Mouse (Mus musculus) forebrain, postnatal 0 days (tissue): ENCODE measurements at regions not wholly inside any gene's neighbourhood (a gene's known extent, or its start where the extent isn't known, plus 50 kb on each side); places are given as distances from the start of the nearest gene placed in this dataset.

Experiments used
- ATAC-seq: fragments of 200-750 bp; cut with Nextera tagmentation; 2 replicates; pipeline ENCODE4 v1.8.0; 2017; ENCODE audit warnings: mild to moderate bottlenecking, moderate library complexity
- DNase-seq: peaks from one replicate; pipeline ENCODE4 v3.0.0-alpha.2; 2015
- H3K27ac ChIP-seq: fragments of 300-500 bp; sonication (generic); 2 replicates; pipeline ENCODE4 v1.5.1; 2014; ENCODE audit warnings: low read depth, mild to moderate bottlenecking, antibody characterized with exemption, low read length, moderate library complexity, mixed read lengths
- H3K27me3 ChIP-seq: fragments of 300-500 bp; sonication (generic); 2 replicates; pipeline ENCODE4 v1.6.1; 2014; ENCODE audit warnings: mild to moderate bottlenecking, low read length, mixed read lengths; ENCODE audit not compliant: insufficient read depth
- H3K36me3 ChIP-seq: fragments of 300-500 bp; sonication (generic); 2 replicates; pipeline ENCODE4 v1.6.1; 2014; ENCODE audit warnings: mild to moderate bottlenecking, moderate library complexity; ENCODE audit not compliant: insufficient read depth
- H3K4me1 ChIP-seq: fragments of 300-500 bp; sonication (generic); 2 replicates; pipeline ENCODE4 v1.6.1; 2014; ENCODE audit warnings: antibody characterized with exemption; ENCODE audit not compliant: insufficient read depth
- H3K4me2 ChIP-seq: fragments of 300-500 bp; sonication (generic); 2 replicates; pipeline ENCODE4 v1.6.1; 2014; ENCODE audit warnings: low read depth, mild to moderate bottlenecking, moderate library complexity
- H3K4me3 ChIP-seq: fragments of 300-500 bp; sonication (generic); 2 replicates; pipeline ENCODE4 v1.5.1; 2014; ENCODE audit warnings: low read depth, low read length, mixed read lengths
- H3K9ac ChIP-seq: fragments of 300-500 bp; sonication (generic); 2 replicates; pipeline ENCODE4 v1.6.1; 2014; ENCODE audit warnings: mild to moderate bottlenecking
- H3K9me3 ChIP-seq: fragments of 300-500 bp; sonication (generic); 2 replicates; pipeline ENCODE4 v1.6.1; 2016; ENCODE audit warnings: low read length
- CTCF ChIP-seq: sonication (generic); IDR thresholded peaks from 2 replicates; pipeline ENCODE4 v1.5.1; 2016; ENCODE audit warnings: antibody characterized with exemption, control low read depth, low read depth
- WGBS: fragments of 180-500 bp; shearing (Covaris S2); extraction: QIAGEN DNeasy Blood & Tissue Kit; methylation state at CpG from one replicate; pipeline ENCODE4 v1.1.7; 2014; 5-methylcytosine and 5-hydroxymethylcytosine counted together

DNA sequence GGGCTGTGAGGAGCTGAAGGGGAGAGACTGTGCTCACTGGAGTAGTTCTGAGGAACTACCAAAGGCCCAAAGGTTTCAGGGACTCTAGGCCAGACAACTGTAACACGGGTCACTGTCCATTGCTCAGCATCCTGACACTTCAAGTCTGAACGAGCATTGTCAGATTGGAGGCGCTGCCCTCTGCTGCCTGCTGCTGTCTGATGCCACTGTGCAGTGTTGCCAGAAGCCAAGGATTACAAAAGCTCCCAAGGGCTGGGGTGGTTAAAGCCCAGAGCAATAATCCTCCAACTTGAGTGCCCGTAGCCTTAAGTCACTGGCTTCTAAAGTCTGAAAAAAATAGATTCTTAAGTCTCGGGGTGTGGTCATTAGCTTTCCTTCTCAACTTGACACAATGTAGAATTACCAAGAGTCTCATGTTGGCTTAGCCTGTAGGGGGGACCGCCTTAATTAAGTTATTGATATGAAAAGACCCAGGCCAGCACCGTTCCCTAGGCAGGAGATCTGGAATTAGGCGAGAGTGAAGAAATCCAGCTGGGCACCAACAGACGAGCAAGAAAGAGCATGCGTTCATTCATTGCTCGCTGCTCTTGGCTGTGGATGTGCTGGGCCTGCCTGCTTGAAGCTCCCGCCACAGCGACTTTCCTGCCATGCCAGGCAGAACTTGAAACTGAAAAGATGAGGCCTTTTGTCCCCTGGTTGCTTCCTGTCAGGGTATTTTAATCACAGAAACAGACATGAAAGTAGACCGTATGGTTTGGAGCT is 166.2 kb downstream of the Tex36 start:
- no peak; the same call in 1 of the 2 replicates for ATAC-seq
- DNase-seq: no peak
- Histone ChIP-seq H3K4me1 (no peaks in the 10 kb centered on the region), H3K27ac (no peak overlapping the region), H3K4me3 (no peak overlapping the region), H3K4me2 (no peak overlapping the region), H3K9me3 (no peaks in the 10 kb centered on the region), H3K36me3 (no peaks in the 10 kb centered on the region), H3K9ac (no peak overlapping the region), H3K27me3 (no peaks in the 10 kb centered on the region)
- peak; percentile 27; the same call in 1 of the 2 replicates for TF ChIP-seq CTCF
- 50% methylated on average over 14 of the region's 14 CpGs for WGBS

DNA sequence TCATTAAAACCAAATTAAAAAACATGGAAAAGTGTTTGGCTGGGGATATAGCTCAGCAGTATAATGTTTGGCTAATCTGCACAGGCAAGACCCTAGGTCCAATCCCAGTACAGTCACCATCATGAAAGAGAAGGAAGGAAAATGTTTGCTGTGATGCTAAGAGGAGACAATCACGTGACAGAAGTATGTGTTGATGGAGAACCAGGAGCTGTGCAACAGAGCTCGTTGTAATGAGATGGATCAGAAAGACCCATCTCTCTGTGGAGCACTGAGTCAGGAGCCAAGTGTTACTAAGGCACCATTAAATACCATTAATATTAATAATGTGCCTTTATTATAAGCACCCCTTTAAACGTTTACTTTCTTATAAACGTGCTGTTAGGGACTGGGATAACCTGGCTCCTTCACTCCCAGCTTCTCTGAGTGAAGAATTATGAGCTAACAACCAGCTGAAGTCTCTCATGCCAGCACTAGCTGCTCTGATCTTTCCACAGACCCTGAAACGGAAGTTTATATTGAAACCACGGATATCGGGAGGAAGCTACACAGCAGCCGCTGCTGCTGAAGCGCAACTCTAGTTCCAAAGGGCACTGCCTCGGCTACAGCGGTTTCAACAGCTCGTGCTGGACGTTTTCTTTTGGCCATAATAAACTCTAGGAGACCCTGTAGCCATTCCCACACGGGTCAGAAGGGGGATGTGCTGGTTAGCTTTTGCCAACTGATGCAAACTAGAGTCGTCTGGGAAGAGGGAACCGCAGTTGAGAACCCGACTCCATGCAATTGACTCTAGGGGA is 167.7 kb downstream of the Tex36 start:
- ATAC-seq (no peak), DNase-seq (no peak)
- H3K4me3 ChIP-seq: no peak overlapping the region
- no peaks in the 10 kb centered on the region for H3K36me3 ChIP-seq
- H3K4me2 ChIP-seq: no peak overlapping the region
- no peaks in the 10 kb centered on the region for H3K27me3 ChIP-seq
- H3K9me3 ChIP-seq: no peaks in the 10 kb centered on the region
- H3K9ac ChIP-seq: no peak overlapping the region
- no peaks in the 10 kb centered on the region for H3K4me1 ChIP-seq
- no peak overlapping the region for H3K27ac ChIP-seq
- TF ChIP-seq CTCF: no peak
- 82% methylated on average over 17 of the region's 17 CpGs for WGBS

- WGBS: 80% methylated on average over 1 of the region's 1 CpGs
- H3K9ac ChIP-seq: no peak overlapping the region
- H3K4me3 ChIP-seq: no peak overlapping the region
- H3K27ac ChIP-seq: no peak overlapping the region
- no peaks in the 10 kb centered on the region for H3K9me3 ChIP-seq
- no peaks in the 10 kb centered on the region for H3K4me1 ChIP-seq
- ATAC-seq (no peak), DNase-seq (no peak)
- H3K36me3 ChIP-seq: no peaks in the 10 kb centered on the region
- TF ChIP-seq CTCF: no peak
- H3K4me2 ChIP-seq: no peak overlapping the region
- no peaks in the 10 kb centered on the region for H3K27me3 ChIP-seq
These were observed 169.6 kb downstream of the Tex36 start for GRCm38 (mm10) chr7:133432343-133432742.

DNA sequence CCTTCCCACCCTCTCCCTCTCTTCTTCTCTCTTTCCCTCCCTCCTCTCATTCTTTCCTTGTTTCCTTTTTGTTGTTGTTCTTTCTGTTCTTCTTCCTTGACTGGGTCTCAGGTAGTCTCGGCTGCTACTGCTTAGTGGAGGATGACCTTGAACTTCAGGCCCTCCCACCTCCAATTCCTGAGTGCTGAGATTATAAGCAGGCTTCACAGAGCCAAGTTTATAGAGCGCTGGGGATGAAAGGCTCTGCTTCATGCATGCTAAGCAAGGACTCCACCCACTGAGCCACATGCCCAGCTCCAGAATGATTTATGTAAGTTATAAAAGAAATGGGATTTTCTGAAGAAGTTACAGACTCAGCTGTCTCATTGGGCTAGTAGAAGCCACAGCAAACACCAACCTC is 199.9 kb downstream of the Tex36 start:
- no peak overlapping the region for H3K4me3 ChIP-seq
- no peak overlapping the region for H3K4me2 ChIP-seq
- H3K27ac ChIP-seq: no peak overlapping the region
- H3K36me3 ChIP-seq: no peaks in the 10 kb centered on the region
- TF ChIP-seq CTCF: no peak
- ATAC-seq (no peak), DNase-seq (no peak)
- no peak overlapping the region for H3K9ac ChIP-seq
- H3K4me1 ChIP-seq: no peaks in the 10 kb centered on the region
- WGBS: 58% methylated on average over 2 of the region's 2 CpGs
- no peaks in the 10 kb centered on the region for H3K9me3 ChIP-seq
- H3K27me3 ChIP-seq: no peaks in the 10 kb centered on the region

GRCm38 (mm10) chr7:133400691-133401090 is 201.3 kb downstream of the Tex36 start:
- Histone ChIP-seq H3K9ac (no peak overlapping the region), H3K4me2 (no peak overlapping the region), H3K27me3 (no peaks in the 10 kb centered on the region), H3K4me1 (no peaks in the 10 kb centered on the region), H3K27ac (no peak overlapping the region), H3K9me3 (no peaks in the 10 kb centered on the region), H3K36me3 (no peaks in the 10 kb centered on the region), H3K4me3 (no peak overlapping the region)
- TF ChIP-seq CTCF: no peak
- no peak for DNase-seq
- WGBS: 54% methylated on average over 4 of the region's 4 CpGs
- ATAC-seq: no peak

GRCm38 (mm10) chr7:133388716-133389115 is 213.2 kb downstream of the Tex36 start:
- no peak for TF ChIP-seq CTCF
- ATAC-seq (no peak), DNase-seq (no peak)
- Histone ChIP-seq H3K4me1 (no peaks in the 10 kb centered on the region), H3K4me3 (no peak overlapping the region), H3K9ac (no peak overlapping the region), H3K27ac (no peak overlapping the region), H3K36me3 (no peaks in the 10 kb centered on the region), H3K4me2 (no peak overlapping the region), H3K9me3 (no peaks in the 10 kb centered on the region), H3K27me3 (no peaks in the 10 kb centered on the region)
- WGBS: 91% methylated on average over 6 of the region's 6 CpGs

DNA sequence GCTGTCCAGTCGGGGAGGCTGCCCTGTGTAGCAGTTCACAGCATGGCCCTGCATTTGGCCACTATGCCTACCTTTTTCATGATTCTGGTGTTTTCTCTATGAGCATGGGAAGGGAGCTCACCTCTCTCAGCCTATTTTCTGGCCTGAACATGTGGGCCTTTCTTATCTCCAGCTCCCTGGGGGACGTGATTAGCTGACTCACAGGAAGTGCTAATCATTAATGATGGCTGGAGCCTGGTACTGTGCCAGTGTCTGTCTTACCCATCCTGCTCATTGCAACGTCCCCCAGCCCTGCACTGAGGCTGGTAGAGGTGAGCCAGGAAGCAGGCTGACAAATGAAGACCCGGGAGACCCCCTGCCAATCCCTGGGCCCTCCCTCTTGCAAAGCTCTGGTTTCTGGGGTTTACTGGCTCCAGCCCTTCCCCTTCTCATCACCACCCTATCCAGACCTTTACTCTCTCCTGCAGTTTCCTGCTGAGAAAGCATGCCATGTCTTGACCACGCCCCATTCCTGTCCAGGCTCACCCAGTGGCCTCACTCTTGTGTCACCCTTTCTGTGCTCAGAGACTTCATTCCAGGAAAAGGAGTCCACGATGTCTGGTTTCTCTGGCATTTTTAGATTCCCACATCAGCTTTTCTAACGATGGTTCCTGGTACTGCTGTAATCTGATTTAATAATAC is 219.8 kb downstream of the Tex36 start:
- H3K36me3 ChIP-seq: no peaks in the 10 kb centered on the region
- H3K27me3 ChIP-seq: no peaks in the 10 kb centered on the region
- ATAC-seq: no peak
- no peaks in the 10 kb centered on the region for H3K9me3 ChIP-seq
- no peak overlapping the region for H3K4me2 ChIP-seq
- H3K27ac ChIP-seq: no peak overlapping the region
- H3K4me1 ChIP-seq: no peaks in the 10 kb centered on the region
- 66% methylated on average over 7 of the region's 7 CpGs for whole genome bisulfite sequencing
- no peak for TF ChIP-seq CTCF
- no peak overlapping the region for H3K9ac ChIP-seq
- no peak for DNase-seq
- H3K4me3 ChIP-seq: no peak overlapping the region
